Mouse (Mus musculus) embryo, embryonic 10 days (tissue): ENCODE results near the gene Lrrc74a.

Experiments used
- DNase-seq: peaks from one replicate; pipeline ENCODE4 v3.0.0-alpha.2; 2015; ENCODE audit warnings: low spot score

The Lrrc74a gene

DNA sequence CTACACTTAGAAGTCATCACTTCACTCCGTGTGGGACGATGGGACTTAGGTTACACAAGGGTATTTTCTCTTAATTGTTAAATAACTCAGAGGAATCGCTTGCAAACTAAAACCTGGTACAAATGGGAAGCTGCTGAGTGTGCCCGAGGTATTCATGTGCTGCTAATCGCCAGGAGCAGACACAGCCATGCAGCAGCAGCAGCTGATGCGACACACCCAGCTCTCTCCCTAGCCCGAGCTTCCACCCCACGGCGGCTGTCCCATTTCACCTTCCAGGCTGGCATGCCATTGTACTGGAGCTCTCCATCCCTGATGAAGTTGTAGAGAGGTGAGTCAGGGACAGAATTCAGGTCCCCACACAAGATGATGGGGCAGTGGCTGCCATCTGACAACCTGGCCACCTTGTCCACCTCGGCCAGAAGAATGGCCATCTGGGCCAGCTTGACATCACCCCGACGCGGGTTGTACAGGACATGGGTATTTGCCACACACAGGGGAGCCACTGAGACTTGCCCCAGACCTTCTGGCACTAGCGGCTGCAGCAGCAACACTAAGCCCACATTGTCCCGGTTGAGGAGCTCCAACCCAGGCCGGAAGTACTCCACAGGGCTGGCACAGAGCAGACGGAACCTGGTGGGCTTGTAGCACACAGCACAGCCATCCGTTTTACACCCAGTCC, 14.1 kb upstream of the Lrrc74a start:
- DNase-seq = no peak

DNA sequence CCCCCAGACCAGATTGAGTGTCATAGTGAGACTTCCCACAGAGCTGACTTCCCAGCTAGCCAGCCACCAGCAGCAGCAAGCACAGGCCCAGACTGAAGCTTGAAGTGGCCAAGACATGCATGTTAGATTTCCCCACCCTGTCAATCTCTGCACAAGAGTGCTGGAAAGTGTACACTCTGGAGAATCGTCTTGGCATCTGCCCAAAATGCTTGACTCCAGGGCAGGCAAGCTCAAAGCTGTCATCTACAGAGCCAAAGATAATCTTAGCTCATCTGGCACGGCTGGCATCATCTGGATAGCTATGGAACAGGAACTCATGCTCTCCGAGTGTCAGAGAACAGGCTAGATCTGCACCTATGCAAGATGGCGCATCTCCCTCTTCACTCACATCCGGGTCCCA, 12.7 kb upstream of the Lrrc74a start:
- no peak for DNase-seq

DNA sequence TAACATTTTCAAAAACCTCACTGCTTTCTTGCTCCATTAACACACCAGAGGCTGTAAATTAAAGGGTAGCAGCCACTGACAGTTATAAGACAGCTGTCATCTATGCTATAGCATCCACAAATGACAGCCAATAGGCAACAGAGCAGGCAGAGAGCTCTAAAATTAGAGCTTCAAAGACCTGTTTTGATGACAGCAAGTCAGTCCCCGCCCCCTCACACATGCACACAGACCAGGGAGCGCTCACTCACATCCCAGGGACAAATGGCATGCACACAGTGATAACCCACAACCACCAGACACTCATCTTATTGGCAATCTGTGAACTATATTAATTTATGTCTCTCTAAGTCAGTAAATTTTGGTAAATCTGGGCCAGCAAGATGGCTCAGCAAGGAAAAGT, 9.9 kb upstream of the Lrrc74a start:
- no peak for DNase-seq

DNA sequence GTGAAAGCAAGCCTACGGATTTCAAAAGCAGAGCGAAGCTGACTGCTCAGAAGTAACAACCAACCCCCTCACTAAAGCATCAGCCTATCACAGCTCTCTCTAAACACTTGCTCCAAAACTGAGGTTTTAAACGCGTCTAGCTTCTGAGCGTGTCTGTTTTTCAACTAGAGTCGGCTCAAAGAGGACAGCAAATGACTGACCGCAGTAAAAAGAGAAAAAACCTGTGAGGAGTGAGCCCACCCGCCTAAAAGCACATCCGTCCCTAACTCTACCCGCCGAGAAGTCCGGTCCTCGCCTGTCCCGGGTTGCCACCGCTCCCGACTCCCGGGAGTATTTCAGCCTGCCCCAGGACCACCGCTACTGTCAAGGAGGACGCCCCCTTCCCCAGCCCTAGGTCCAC, 8.5 kb upstream of the Lrrc74a start:
- DNase-seq = peak; percentile 51

DNA sequence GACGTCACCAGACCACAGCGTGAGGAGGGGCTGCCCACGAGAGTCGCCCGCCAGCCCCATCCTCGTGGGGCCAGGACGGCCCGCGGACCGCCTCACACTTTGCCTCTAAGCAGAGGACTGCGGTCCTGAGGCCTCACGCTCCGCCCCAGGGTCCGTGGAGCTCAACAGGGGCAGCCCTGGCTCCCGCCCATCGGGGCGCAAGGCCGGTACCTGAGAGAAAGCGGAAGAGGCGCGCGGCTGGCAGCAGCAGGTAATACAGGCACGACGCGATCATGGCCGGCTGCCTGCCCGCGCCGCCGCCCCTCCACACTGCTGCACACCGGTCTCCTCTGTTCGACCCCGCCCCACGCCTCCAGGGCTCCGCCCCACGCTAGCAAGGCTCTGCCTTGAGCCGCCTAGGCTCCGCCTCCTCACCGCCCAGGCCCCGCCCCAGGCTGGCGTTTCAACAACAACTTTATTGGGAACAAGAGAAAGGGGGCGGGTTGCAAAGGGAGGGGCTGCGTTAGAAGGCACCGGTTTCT, 8.0 kb upstream of the Lrrc74a start, which contains the start of gene Angel1:
Gene Angel1 (minus strand): TSS at position 341 of the 521 bp plus-strand sequence.
- DNase-seq = peak; percentile 96

DNA sequence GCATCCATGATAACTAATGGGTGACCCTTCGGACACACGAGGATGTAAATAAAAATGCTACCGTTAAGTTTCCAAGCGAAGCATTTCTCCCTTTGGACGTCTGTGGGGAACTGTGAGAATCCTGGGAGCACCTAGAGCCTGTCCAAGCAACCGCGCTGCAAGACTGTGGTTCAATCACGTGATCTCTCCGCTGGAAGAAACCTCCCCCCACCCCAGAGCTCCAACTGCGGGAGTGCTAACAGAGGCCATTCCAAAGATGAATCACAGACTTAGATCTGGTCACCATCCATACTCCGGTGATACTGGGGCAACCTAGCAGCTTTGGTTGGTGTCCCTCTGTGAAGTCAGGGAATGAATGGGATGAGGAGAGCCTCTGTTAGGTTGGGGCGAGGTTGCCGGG, 26.9 kb downstream of the Lrrc74a start:
- DNase-seq = no peak

DNA sequence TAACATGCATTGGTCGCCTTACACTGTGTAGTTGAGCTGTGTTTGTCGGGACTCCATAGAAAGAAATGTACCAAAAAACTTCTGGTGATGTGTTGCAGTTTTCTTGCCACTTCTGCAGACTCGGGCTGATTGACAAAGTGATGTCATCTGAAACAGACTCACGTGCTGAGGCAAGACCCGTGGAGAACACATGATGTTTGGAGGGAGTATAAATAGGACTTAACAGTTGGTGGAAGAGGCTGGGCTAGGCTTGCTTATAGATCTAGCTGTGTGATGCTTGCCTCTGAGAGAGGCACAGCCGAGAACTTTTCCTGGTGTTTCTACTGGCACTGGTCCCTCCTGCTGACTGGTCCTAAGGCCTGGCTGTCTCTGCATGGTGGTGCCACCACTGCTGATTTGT, 29.9 kb downstream of the Lrrc74a start:
- no peak for DNase-seq

DNA sequence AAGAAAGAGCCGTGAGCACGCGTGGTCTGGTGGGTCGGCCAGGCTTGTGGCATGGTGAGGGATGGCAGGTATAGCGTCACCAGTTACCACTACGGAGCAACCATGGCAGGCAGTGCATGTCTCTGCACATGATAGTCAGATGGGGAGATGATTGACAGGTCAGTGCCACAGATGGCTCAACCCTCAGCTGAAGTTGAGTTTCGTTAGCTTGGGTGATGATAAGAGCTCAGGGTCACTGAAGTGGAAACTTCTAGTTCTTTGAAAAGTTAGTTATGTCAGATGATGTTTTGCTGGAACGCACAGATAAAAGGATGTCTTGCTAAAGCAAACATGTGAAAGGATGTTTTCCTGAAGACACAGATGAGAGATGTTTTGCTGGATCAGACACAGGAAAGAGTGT, 32.3 kb downstream of the Lrrc74a start:
- no peak for DNase-seq

DNA sequence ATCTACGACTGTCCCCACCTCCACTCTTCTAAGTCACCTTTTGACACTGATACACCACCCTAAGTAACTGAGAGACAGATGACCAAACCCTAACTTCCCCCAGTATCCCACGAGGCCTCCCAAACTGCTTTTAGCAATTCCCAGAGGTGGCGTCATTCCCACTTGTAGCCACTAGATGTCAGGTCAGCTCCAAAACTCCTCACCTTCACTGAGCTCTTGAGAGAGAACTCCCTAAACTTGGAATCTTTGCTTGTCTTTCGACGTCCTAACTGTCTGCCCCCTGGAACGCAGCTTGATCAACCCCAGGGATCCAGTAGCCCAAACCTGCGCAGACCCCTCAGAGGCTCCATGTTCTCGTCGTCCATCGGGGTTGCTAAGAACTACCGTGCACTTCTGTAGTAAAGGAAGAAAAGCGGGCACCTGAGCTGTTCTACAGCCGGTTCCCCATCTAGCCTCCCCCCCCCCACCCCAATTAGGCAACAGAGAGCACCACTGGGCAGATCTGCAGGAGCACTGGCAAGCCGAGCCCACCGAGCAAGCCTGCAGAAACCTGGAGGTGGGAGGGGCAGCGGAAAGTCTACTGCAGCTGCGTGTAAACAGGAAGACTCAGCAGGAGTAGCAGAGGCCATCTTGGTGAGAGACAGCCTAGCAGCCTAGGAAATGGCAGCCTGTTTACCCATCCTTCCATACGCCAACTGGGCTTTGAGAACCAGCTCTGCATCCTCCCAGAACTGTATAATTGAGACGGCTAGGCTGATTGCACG, 33.9 kb downstream of the Lrrc74a start:
- peak; percentile 88 for DNase-seq

DNA sequence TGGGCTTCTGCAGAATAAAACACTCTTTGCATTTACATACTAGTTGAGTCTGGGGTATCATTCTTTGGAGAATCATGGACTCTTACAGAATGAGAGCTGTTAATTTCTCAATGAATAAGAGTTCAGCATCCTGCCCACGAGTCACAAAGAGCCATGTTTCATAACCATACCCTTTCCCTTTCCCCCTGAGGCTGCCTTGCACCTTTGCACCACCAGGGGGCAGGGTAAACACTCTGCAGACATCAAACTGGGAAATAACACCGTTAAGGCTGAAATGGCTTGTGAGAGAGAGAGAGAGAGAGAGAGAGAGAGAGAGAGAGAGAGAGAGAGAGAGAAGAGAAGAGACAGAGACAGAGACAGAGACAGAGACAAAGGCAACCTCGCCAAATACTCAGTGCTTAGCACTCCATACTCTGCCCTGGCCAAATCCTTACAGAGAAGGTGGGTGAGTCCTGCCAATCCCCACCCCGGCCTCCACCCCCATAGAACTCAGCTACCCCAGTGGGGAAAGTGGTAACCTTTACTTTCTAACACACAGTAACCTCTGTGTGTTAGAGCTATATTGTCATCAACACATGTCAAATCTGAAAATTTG, 34.9 kb downstream of the Lrrc74a start:
- DNase-seq = peak; percentile 85

DNA sequence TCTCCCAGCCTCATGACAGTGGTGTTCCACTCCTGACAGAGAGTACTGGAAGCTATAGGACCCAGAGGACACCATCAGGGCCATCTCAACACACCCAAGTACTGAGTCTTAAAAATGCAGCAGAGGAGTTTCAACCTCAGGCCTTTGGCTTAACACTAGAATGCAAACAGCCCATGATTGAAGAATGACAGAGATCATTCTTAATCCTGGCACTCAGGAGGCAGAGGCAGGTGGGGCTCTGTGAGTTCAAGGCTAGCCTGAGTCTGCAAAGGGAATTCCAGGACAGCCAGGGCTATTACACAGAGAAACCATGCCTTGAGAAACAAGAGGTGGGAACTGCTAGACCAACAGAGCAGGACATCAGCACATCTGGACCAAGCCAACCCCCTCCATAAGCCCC, 35.6 kb downstream of the Lrrc74a start:
- DNase-seq = no peak

DNA sequence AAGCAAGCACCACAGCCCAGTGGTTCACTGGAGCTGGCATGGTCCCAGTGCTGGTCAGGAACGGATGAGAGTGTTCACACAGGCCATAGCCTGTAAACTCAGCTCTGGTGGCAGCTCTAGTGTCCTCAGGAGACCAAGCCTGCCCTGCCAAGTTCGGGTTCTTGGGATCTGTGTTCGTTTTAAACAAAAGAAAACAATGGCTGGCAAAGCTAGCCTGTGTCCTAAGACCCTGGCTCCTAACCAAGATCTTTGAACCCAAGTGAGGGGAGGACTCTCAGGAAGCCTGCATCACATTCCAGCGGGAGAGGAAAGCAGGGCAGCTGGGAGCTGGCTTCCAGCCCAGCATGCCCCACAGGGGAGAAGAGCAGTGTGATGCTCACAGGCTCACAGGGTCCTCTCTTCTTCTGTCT, 36.1 kb downstream of the Lrrc74a start:
- no peak for DNase-seq

DNA sequence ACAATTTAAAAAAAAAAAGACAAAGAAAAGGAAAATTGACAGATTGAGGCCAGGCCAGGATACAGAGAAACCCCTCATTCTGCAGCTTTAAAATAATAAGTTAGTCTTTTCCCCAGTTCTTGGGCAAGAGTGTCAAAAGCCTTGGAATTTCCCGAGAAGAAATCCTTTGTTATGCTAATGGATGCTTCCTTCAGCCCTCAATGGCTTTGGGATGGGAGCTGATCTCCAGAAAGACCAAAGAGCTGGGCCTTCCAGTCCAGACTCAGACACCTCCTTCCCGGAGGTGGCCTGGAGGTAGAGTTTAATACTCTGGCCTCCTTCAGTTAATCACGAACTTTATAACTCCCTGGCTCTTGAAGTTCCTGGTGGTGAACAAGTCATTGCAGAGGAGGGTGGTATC, 36.8 kb downstream of the Lrrc74a start:
- DNase-seq = no peak

DNA sequence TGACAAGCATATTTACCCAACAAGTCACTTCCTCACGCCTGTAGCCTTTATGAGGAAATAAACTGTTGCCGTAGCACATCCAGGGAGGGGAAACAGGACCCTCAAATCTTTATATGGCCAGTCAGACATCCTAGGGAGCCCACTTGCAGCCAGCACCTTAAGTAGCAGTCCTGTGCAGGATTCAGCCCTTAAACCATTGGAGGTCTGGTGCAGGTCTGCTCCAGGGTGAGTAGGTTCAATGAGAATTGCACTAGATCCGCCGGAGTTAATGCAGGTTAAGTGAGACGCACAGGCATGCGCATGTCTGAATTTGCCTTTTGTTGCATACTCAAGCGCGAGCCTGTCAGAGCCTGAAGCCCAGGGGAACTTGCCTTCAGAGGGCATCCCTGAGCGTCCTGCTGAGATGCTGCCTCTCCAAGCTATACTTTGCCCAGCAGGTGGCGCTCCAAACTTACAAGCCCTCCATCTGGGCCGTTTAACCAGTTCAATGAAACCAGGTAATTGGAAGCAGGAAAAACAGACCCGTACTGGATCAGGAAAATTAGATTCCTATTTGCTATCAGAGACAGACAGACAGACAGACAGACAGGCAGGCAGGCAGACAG, 37.8 kb downstream of the Lrrc74a start:
- peak; percentile 98 for DNase-seq

DNA sequence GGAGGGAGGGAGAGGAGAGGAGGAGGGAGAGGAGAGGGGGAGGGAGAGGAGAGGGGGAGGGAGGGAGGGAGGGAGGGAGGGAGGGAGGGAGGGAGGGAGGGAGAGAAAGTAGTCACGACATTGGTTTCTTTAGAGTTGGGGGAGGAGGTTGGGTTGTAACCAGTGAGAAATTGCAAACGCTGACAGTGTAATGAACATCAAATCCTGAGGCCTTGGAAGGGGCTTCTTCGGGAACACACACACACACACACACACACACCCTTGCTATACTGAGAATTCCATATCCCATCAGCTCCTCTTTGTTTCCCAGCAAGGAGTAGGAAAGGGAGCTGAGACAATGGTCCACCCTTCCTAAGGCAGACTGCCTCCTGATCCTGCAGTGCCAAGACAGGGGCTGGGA, 38.4 kb downstream of the Lrrc74a start:
- no peak for DNase-seq

DNA sequence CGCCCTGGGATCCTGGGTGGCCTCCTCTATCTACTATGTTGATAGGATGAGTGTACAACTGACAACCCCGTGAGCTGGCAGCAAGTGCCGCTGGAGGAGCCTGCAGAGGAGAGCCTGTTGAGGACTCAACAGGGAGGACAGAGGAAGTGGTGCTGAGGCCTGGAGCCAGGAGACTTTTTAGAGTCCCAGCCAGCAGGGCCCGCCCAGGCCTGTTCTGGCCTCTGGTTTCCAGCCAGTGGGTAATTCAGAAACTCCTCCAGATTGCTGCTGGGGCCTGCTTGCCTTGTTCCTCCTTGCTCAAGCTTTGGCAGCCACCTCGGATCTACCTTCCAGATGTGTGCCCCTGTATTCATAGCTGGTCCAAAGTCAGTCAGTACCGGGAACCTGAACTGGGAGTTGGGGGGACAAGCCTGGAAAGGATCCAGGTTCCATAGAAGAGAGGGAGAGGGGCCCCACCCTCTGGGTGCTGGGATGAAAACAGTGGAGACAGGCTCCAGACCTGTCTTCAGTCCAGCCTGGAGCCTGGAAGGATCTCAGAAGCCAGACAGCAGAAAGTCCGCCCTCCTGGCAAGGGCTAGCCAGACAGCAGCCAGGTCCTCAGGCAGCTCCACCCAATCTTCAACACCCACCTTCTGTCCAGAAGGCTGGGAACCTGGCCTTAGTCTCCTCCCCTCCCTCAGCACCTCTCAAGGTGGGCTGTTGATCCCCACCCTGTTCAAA, 41.6 kb downstream of the Lrrc74a start:
- DNase-seq = no peak

DNA sequence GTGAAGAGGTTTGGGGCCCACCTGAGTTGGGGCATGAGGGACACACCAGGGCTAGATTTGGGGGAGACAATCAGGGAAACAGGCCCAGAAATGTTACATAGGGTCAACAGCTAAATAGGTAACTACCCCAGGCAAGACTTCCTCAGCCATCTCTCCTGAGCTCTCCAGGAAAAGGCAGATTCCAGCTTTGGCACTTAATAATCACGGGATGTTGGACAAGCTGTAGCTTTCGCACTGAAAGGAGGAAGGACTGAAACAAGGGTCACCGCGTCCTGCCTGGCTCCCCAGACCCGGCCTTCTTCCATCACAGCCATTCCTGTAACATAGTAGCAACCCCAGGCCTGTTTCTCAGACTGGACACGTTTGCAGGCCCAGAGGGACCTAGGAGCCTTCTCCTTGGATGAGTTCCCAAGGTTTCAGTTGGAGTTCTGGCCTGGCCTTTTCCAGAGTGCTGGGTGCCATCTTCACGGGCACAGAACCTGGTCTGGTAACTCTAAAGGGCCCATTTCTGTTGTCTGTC, 42.2 kb downstream of the Lrrc74a start:
- no peak for DNase-seq

DNA sequence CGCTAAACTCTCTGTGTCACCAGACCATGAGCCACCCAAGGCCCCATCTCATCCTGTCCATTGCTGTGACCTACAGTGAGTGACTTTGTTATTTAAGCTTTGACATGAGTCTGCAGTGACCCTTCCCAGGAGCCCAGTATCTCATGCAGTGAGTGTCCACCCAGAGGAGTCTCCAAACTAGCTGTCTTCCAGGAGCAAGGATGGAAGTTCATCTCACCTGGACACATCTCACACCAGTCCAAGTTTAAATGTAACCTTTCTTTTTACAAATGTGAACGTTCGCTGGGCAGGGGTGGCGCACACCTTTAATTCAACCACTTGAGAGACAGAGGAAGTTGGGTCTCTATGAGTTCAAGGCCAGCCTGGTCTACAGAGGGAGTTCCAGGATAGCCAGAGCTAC, 44.4 kb downstream of the Lrrc74a start:
- DNase-seq = no peak

DNA sequence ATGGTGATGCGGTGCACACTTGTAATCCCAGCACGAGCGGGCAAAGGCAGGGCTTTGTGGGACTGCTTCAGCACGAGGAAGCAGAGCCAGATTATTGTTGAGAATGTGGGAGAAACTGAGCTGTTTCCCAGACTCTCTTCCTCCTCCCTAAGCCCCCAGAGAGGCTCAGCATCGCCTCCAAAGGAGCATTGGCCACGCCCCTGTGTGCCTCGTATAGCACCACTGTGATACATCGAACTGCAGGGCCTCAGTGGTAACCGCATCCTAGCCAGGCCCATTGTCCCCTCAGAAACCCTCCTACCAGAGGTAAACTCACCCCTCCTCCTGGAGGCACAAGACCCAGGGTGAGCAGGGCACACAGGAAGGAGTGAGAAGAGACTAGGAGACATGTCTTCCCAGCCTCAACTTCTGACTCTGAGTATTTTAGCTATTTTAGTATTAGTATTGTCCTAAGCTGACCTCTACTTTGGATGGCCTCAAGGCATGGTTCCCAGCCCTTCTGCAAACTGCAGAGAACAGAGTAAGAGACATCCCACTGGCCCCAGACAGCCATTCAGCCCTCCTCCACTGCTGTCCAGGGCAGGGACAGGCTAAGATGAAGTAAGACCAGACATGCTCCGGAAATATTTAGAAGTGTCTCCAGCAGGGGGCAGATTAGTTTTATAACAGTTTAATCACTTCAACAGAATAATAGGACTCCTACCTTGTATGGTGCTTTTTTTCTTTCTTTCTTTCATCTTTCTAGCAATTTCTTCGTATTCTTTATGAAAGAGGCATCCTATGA, 45.2 kb downstream of the Lrrc74a start:
- DNase-seq = no peak

DNA sequence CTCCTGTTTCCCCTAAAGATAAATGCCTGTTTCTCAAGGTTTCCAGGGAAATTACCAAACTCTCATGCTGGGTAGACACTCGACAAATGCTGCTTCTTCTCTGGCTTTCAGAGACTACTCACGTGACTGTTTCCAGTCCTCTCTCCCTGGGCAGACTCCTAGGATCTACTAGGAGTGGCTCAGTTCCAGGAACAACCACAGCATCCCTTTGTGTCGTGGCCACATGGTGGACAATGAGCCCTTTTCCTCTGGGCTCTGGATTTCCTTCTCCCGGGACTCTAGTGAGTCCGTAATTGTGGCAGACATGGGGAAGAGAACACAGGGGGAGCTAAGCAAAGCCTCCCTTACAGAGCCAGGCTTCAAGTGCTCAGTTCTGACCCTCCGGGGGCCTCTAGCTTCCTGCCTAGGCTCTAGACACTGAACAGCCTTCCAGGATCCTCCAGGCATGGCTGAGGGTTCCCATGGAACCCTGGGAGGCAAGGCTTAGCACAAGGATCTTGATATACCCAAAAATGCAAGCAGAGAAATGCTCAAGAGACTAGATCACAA, 47.6 kb downstream of the Lrrc74a start:
- no peak for DNase-seq
